Mouse (Mus musculus) bone marrow, adult 2 months (tissue): ENCODE results near the gene Hpcal4.

Experiments
- CTCF ChIP-seq: fragments of 200-500 bp; IDR thresholded peaks from 2 replicates; pipeline ENCODE4 v1.5.1; 2011; ENCODE audit warnings: low read length, control low read depth; ENCODE audit not compliant: control insufficient read depth, insufficient read depth
- POLR2A ChIP-seq: fragments of 200-500 bp; IDR thresholded peaks from 2 replicates; pipeline ENCODE4 v1.6.1; 2011; ENCODE audit warnings: low read depth, mild to moderate bottlenecking, control low read depth, low read length, borderline replicate concordance; ENCODE audit not compliant: control insufficient read depth

DNA sequence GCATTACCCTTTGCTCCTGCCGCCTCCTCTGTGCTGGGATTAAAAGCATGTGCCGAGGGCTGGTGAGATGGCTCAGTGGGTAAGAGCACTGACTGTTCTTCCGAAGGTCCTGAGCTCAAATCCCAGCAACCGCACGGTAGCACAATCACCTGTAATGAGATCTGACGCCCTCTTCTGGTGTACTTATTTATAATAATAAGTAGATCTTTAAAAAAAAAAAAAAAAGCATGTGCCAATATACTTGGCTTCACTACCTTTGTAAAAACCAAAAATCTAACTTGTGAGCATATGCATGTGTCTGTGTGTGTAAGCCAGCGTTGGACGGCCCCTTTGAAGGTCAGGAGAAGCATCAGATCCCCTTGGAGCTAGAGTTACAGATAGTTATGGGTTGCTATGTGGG, 28.0 kb downstream of the Hpcal4 start:
- no peak for TF ChIP-seq POLR2A
- TF ChIP-seq CTCF: no peak
